Mouse (Mus musculus) embryonic fibroblast, embryonic 13.5 days (primary cell): ENCODE measurements around the gene Map3k4.

Experiments used
- CTCF ChIP-seq: IDR thresholded peaks from 2 replicates; pipeline ENCODE4 v1.5.1; 2011; ENCODE audit warnings: mild to moderate bottlenecking, control low read depth, low read length, moderate library complexity, borderline replicate concordance; ENCODE audit not compliant: insufficient read depth
- POLR2A ChIP-seq: IDR thresholded peaks from 2 replicates; pipeline ENCODE4 v1.6.1; 2011; ENCODE audit warnings: low read depth, mild to moderate bottlenecking, control low read depth, low read length, moderate library complexity

DNA sequence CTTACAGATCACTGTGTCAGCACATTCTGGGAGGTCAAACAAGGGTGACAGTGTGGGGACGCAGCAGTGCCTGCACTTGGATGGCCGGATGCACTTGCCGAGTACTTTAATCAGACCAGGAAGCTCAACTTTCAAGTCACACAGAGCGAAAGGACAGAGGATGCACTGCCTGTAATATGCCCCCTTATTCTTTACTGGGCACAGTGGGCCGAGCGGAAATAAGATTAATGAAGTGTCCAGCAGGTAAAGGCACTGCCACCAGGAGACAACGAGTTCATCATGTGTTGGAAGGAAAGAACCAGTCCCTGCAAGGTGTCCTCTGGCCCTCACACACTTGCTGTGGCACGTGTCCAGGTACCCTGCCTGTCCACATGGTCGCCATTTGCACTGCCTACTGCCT is 94.5 kb downstream of the Map3k4 start:
- TF ChIP-seq CTCF: no peak
- no peak for TF ChIP-seq POLR2A
